Mouse (Mus musculus) ES-Bruce4 (cell line): Measurements from ENCODE around the gene Gm28539. TPM values are rescaled to one million over a fixed set of nuclear protein-coding genes. Genes with fewer than 3 reads are reported as not detected.

Experiments
- H3K27ac ChIP-seq: 2 replicates; pipeline ENCODE4 v1.5.1; 2012; ENCODE audit warnings: low read length, inconsistent platforms; ENCODE audit not compliant: insufficient read depth
- H3K27me3 ChIP-seq: 2 replicates; pipeline ENCODE4 v1.6.1; 2012; ENCODE audit warnings: mild to moderate bottlenecking, low read length, inconsistent platforms; ENCODE audit not compliant: control insufficient read depth, poor library complexity, insufficient read depth, severe bottlenecking
- H3K36me3 ChIP-seq: 2 replicates; pipeline ENCODE4 v1.6.1; 2012; ENCODE audit warnings: inconsistent platforms, mild to moderate bottlenecking, low read length, moderate library complexity; ENCODE audit not compliant: control insufficient read depth, poor library complexity, insufficient read depth, severe bottlenecking
- H3K4me1 ChIP-seq: one replicate; pipeline ENCODE4 v1.8.1; 2011; ENCODE audit warnings: low read length; ENCODE audit not compliant: control insufficient read depth, insufficient read depth
- H3K4me3 ChIP-seq: 2 replicates; pipeline ENCODE4 v1.5.1; 2011; ENCODE audit warnings: low read depth, mild to moderate bottlenecking, low read length
- H3K9ac ChIP-seq: 2 replicates; pipeline ENCODE4 v1.6.1; 2012; ENCODE audit warnings: low read depth, mild to moderate bottlenecking, inconsistent platforms; ENCODE audit not compliant: poor library complexity, severe bottlenecking
- H3K9me3 ChIP-seq: replicated peaks from 2 replicates; pipeline ENCODE4 v1.6.1; 2012; ENCODE audit warnings: mild to moderate bottlenecking, low read length, inconsistent platforms; ENCODE audit not compliant: control insufficient read depth, poor library complexity, insufficient read depth, severe bottlenecking
- CTCF ChIP-seq: IDR thresholded peaks from one replicate; pipeline ENCODE4 v1.8.1; 2011; ENCODE audit warnings: low read depth, low read length
- EP300 ChIP-seq: IDR thresholded peaks from 2 replicates; pipeline ENCODE4 v1.6.1; 2011; ENCODE audit warnings: low read depth, low read length; ENCODE audit not compliant: insufficient read depth
- POLR2A ChIP-seq: IDR thresholded peaks from one replicate; pipeline ENCODE4 v1.8.1; 2011; ENCODE audit warnings: low read length; ENCODE audit not compliant: insufficient read depth
- polyA plus RNA-seq: library from polyadenylated mRNA; stranded (reverse); fragments of >200 nt; gene quantifications from 2 replicates; pipeline ENCODE4 v1.2.4, GENCODE M21; 2011; ENCODE audit warnings: low read depth; ENCODE audit not compliant: missing spikeins, insufficient read depth, insufficient read length

Gene Gm28539
- polyA plus RNA-seq, 1 experiment, result 4.3 TPM

- H3K36me3 ChIP-seq, result peaks cover 14% of the 10 kb centered on the region
- TF ChIP-seq EP300 (no peak), CTCF (no peak), POLR2A (no peak)
- peak overlapping the region; percentile 84 for H3K4me3 ChIP-seq
- H3K9me3 ChIP-seq, result no peaks in the 10 kb centered on the region
- peak overlapping the region; percentile 83 for H3K9ac ChIP-seq
- H3K4me1 ChIP-seq, result no peaks in the 10 kb centered on the region
- H3K27ac ChIP-seq, result no peak overlapping the region
- no peaks in the 10 kb centered on the region for H3K27me3 ChIP-seq
Measured at GRCm38 (mm10) chr16:18812385-18812910, 23.9 kb upstream of the Gm28539 start.

- Histone ChIP-seq H3K9me3 (no peaks in the 10 kb centered on the region), H3K4me3 (no peak overlapping the region), H3K27me3 (no peaks in the 10 kb centered on the region), H3K36me3 (peaks cover 65% of the 10 kb centered on the region), H3K27ac (no peak overlapping the region), H3K4me1 (no peaks in the 10 kb centered on the region), H3K9ac (no peak overlapping the region)
- TF ChIP-seq POLR2A, result no peak
- TF ChIP-seq CTCF, result no peak
- no peak for TF ChIP-seq EP300
Measured at GRCm38 (mm10) chr16:18822356-18822755, 14.0 kb upstream of the Gm28539 start.

- Histone ChIP-seq H3K27ac (no peak overlapping the region), H3K4me1 (no peaks in the 10 kb centered on the region), H3K9me3 (no peaks in the 10 kb centered on the region), H3K9ac (no peak overlapping the region), H3K27me3 (no peaks in the 10 kb centered on the region), H3K4me3 (no peak overlapping the region), H3K36me3 (peaks cover 67% of the 10 kb centered on the region)
- no peak for TF ChIP-seq CTCF
Measured at GRCm38 (mm10) chr16:18822925-18823324, 13.5 kb upstream of the Gm28539 start.

GRCm38 (mm10) chr16:18828630-18829029 lies 7.8 kb upstream of the Gm28539 start:
- Histone ChIP-seq H3K36me3 (peaks cover 31% of the 10 kb centered on the region), H3K27ac (no peak overlapping the region), H3K9me3 (no peaks in the 10 kb centered on the region), H3K27me3 (no peaks in the 10 kb centered on the region), H3K4me3 (no peak overlapping the region), H3K4me1 (no peaks in the 10 kb centered on the region), H3K9ac (no peak overlapping the region)
- TF ChIP-seq POLR2A (no peak), EP300 (no peak), CTCF (no peak)

GRCm38 (mm10) chr16:18829102-18829501 lies 7.3 kb upstream of the Gm28539 start:
- H3K36me3 ChIP-seq, result peaks cover 33% of the 10 kb centered on the region
- H3K4me3 ChIP-seq, result no peak overlapping the region
- no peaks in the 10 kb centered on the region for H3K9me3 ChIP-seq
- TF ChIP-seq EP300 (no peak), CTCF (no peak)
- H3K27me3 ChIP-seq, result no peaks in the 10 kb centered on the region
- H3K9ac ChIP-seq, result no peak overlapping the region
- no peak overlapping the region for H3K27ac ChIP-seq
- H3K4me1 ChIP-seq, result no peaks in the 10 kb centered on the region

GRCm38 (mm10) chr16:18833486-18833885 lies 2.9 kb upstream of the Gm28539 start:
- H3K27ac ChIP-seq, result no peak overlapping the region
- H3K4me3 ChIP-seq, result no peak overlapping the region
- peaks cover 9% of the 10 kb centered on the region for H3K36me3 ChIP-seq
- no peak overlapping the region for H3K9ac ChIP-seq
- no peaks in the 10 kb centered on the region for H3K4me1 ChIP-seq
- H3K27me3 ChIP-seq, result no peaks in the 10 kb centered on the region
- TF ChIP-seq CTCF, result no peak
- TF ChIP-seq EP300, result no peak
- no peak for TF ChIP-seq POLR2A
- H3K9me3 ChIP-seq, result no peaks in the 10 kb centered on the region
